Mouse (Mus musculus) small intestine, adult 2 months (tissue): ENCODE results near the gene Hspb7.

Experiments
- CTCF ChIP-seq: fragments of 200-500 bp; IDR thresholded peaks from 2 replicates; pipeline ENCODE4 v1.5.1; 2012; ENCODE audit warnings: low read depth, mild to moderate bottlenecking, control low read depth, inconsistent platforms, low read length, moderate library complexity, mixed read lengths; ENCODE audit not compliant: insufficient replicate concordance, insufficient read length; ENCODE audit errors: extremely low read depth
- POLR2A ChIP-seq: fragments of 200-500 bp; IDR thresholded peaks from 2 replicates; pipeline ENCODE4 v1.6.1; 2012; ENCODE audit warnings: low read depth, mild to moderate bottlenecking, control low read depth, inconsistent platforms, low read length, moderate library complexity

DNA sequence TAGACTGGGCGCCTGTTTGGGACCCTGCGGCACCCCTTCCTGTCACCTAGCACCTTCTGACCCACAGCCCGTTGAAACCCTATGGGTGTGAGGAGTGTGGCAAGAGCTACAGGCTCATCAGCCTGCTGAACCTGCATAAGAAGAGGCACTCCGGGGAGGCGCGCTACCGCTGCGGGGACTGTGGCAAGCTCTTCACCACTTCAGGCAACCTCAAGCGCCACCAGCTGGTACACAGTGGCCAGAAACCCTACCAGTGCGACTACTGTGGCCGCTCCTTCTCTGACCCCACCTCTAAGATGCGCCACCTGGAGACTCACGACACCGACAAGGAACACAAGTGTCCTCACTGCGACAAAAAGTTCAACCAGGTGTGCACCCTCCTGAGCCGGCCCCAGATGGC, 44.1 kb downstream of the Hspb7 start:
- TF ChIP-seq CTCF (no peak), POLR2A (no peak)
